In genomic region chr3:96639219-96639618, GRCm38 (mm10) we compare ENCODE assay signal across 8 mouse cellular contexts. TPM values are rescaled to one million over a fixed set of nuclear protein-coding genes. Genes with fewer than 3 reads are reported as not detected.
DNase-seq lines count a peak whose midpoint lies in the region; ATAC-seq and TF ChIP-seq lines count a peak whose summit lies in the region.

No protein-coding gene starts in this region.

- H3K4me1 ChIP-seq in forebrain, postnatal 0 days (ENCODE audit: insufficient read depth), result peaks cover 11% of the 10 kb centered on the region
- peaks cover 24% of the 10 kb centered on the region for H3K4me1 ChIP-seq in forebrain, embryonic 15.5 days
- H3K4me1 ChIP-seq in lung, postnatal 0 days (ENCODE audit: insufficient read depth, low read depth, low read length), result no peaks in the 10 kb centered on the region; the same call in 1 of the 2 replicates

- WGBS in forebrain, postnatal 0 days, result 78% methylated on average over 1 of the region's 1 CpGs
- 76% methylated on average over 1 of the region's 1 CpGs for WGBS in forebrain, embryonic 15.5 days
- WGBS in lung, postnatal 0 days, result 85% methylated on average over 1 of the region's 1 CpGs

- no peaks in the 10 kb centered on the region for H3K9me3 ChIP-seq in forebrain, postnatal 0 days (ENCODE audit: low read length)
- H3K9me3 ChIP-seq in forebrain, embryonic 15.5 days, result no peaks in the 10 kb centered on the region
- H3K9me3 ChIP-seq in lung, postnatal 0 days (ENCODE audit: low read length), result no peaks in the 10 kb centered on the region

- H3K9ac ChIP-seq in forebrain, postnatal 0 days, result no peak overlapping the region
- H3K9ac ChIP-seq in forebrain, embryonic 15.5 days (replicated peaks), result no peak overlapping the region
- no peak overlapping the region for H3K9ac ChIP-seq in lung, postnatal 0 days (replicated peaks; ENCODE audit: low read depth)

- TF ChIP-seq CTCF in forebrain, postnatal 0 days (IDR thresholded peaks at IDR 0.05; ENCODE audit: low read depth), result peak; percentile 62
- TF ChIP-seq CTCF in lung, postnatal 0 days (IDR thresholded peaks at IDR 0.05), result peak; percentile 76

- H3K36me3 ChIP-seq in forebrain, postnatal 0 days (ENCODE audit: insufficient read depth), result peaks cover 34% of the 10 kb centered on the region
- peaks cover 35% of the 10 kb centered on the region for H3K36me3 ChIP-seq in forebrain, embryonic 15.5 days
- no peaks in the 10 kb centered on the region for H3K36me3 ChIP-seq in lung, postnatal 0 days (ENCODE audit: insufficient read depth, low read length)

- H3K4me3 ChIP-seq in forebrain, postnatal 0 days (ENCODE audit: low read depth, low read length), result no peak overlapping the region
- H3K4me3 ChIP-seq in forebrain, embryonic 15.5 days, result no peak overlapping the region
- no peak overlapping the region for H3K4me3 ChIP-seq in lung, postnatal 0 days (ENCODE audit: low read depth, low read length)

- DNase-seq in forebrain, postnatal 0 days, result peak; percentile 53
- peak; percentile 31 for DNase-seq in 3134 (ENCODE audit: extremely low read depth, insufficient read length, low spot score)
- peak; percentile 59 for DNase-seq in adipocyte (ENCODE audit: low spot score)
- peak; percentile 81 for DNase-seq in embryo, embryonic 10.5 days (ENCODE audit: low spot score)
- peak; percentile 75 for DNase-seq in kidney, adult 9 months
- DNase-seq in lung, postnatal 0 days (ENCODE audit: low spot score), result peak; percentile 58
- peak; percentile 65 to 82 for DNase-seq in spleen, postnatal 10 days (ENCODE audit: low spot score in 2 of 2)

- no peak overlapping the region for H3K4me2 ChIP-seq in forebrain, postnatal 0 days (ENCODE audit: low read depth)
- H3K4me2 ChIP-seq in forebrain, embryonic 15.5 days (replicated peaks), result no peak overlapping the region
- H3K4me2 ChIP-seq in lung, postnatal 0 days (replicated peaks; ENCODE audit: low read depth, low read length), result no peak overlapping the region

- no peak for TF ChIP-seq EP300 in lung, postnatal 0 days (IDR thresholded peaks at IDR 0.05)

- no peaks in the 10 kb centered on the region for H3K27me3 ChIP-seq in forebrain, postnatal 0 days (ENCODE audit: insufficient read depth, low read length)
- no peaks in the 10 kb centered on the region for H3K27me3 ChIP-seq in forebrain, embryonic 15.5 days
- H3K27me3 ChIP-seq in lung, postnatal 0 days (replicated peaks; ENCODE audit: insufficient read depth, low read length), result no peaks in the 10 kb centered on the region

- no peak overlapping the region for H3K27ac ChIP-seq in forebrain, postnatal 0 days (ENCODE audit: low read depth, low read length)
- H3K27ac ChIP-seq in forebrain, embryonic 15.5 days (replicated peaks), result no peak overlapping the region
- no peak overlapping the region for H3K27ac ChIP-seq in lung, postnatal 0 days (ENCODE audit: low read length)

- no peak for ATAC-seq in forebrain, postnatal 0 days
- ATAC-seq in forebrain, embryonic 15.5 days (replicated peaks), result no peak
- no peak for ATAC-seq in lung, postnatal 0 days

RNA-seq across cellular contexts. Expression of gene Gm42957, which starts 3.9 kb away (rescaled TPM):
- 0.31 and 0.38 TPM in 2 replicates for total RNA-seq in forebrain, postnatal 0 days (2014; rRNA removed)
- 0.07 TPM in 1 of 2 replicates, not detected in the other for polyA plus RNA-seq in forebrain, postnatal 0 days (2015; fragmentation: Nextera tagmentation; extraction: Ambion mirVana)
- 0.08 TPM in 1 of 2 replicates, not detected in the other for polyA plus RNA-seq in forebrain, embryonic 15.5 days (2015; fragmentation: Nextera tagmentation; extraction: Ambion mirVana)
- not detected in 2 replicates for polyA plus RNA-seq in lung, postnatal 0 days (2015; fragmentation: Nextera tagmentation; extraction: Ambion mirVana)

RNA-seq across cellular contexts. Expression of gene Pex11b, which starts 4.0 kb away (rescaled TPM):
- total RNA-seq in forebrain, postnatal 0 days (2014; rRNA removed), result 39.0 and 42.5 TPM in 2 replicates
- 72.2 and 73.6 TPM in 2 replicates for polyA plus RNA-seq in forebrain, postnatal 0 days (2015; fragmentation: Nextera tagmentation; extraction: Ambion mirVana)
- polyA plus RNA-seq in forebrain, embryonic 15.5 days (2015; fragmentation: Nextera tagmentation; extraction: Ambion mirVana), result 57.3 and 58.6 TPM in 2 replicates
- 49.8 and 56.6 TPM in 2 replicates for polyA plus RNA-seq in lung, postnatal 0 days (2015; fragmentation: Nextera tagmentation; extraction: Ambion mirVana)

RNA-seq across cellular contexts. Expression of gene Itga10, which starts 6.2 kb away (rescaled TPM):
- total RNA-seq in forebrain, postnatal 0 days (2014; rRNA removed), result 2.2 and 2.8 TPM in 2 replicates
- polyA plus RNA-seq in forebrain, postnatal 0 days (2015; fragmentation: Nextera tagmentation; extraction: Ambion mirVana), result 0.25 and 0.57 TPM in 2 replicates
- 0.55 and 0.65 TPM in 2 replicates for polyA plus RNA-seq in forebrain, embryonic 15.5 days (2015; fragmentation: Nextera tagmentation; extraction: Ambion mirVana)
- polyA plus RNA-seq in lung, postnatal 0 days (2015; fragmentation: Nextera tagmentation; extraction: Ambion mirVana), result 0.31 TPM in 2 replicates

RNA-seq across cellular contexts. Expression of gene Rbm8a, which starts 9.5 kb away (rescaled TPM):
- total RNA-seq in forebrain, postnatal 0 days (2014; rRNA removed), result 29.2 and 38.5 TPM in 2 replicates
- polyA plus RNA-seq in forebrain, postnatal 0 days (2015; fragmentation: Nextera tagmentation; extraction: Ambion mirVana), result 110 and 120 TPM in 2 replicates
- polyA plus RNA-seq in forebrain, embryonic 15.5 days (2015; fragmentation: Nextera tagmentation; extraction: Ambion mirVana), result 132 and 144 TPM in 2 replicates
- polyA plus RNA-seq in lung, postnatal 0 days (2015; fragmentation: Nextera tagmentation; extraction: Ambion mirVana), result 90.3 and 91.4 TPM in 2 replicates

RNA-seq across cellular contexts. Expression of gene Ankrd35, which starts 30.7 kb away (rescaled TPM):
- total RNA-seq in forebrain, postnatal 0 days (2014; rRNA removed), result 4.6 and 7.1 TPM in 2 replicates
- polyA plus RNA-seq in forebrain, postnatal 0 days (2015; fragmentation: Nextera tagmentation; extraction: Ambion mirVana), result 2.9 and 4.7 TPM in 2 replicates
- polyA plus RNA-seq in forebrain, embryonic 15.5 days (2015; fragmentation: Nextera tagmentation; extraction: Ambion mirVana), result 1.5 and 1.9 TPM in 2 replicates
- 0.42 and 0.44 TPM in 2 replicates for polyA plus RNA-seq in lung, postnatal 0 days (2015; fragmentation: Nextera tagmentation; extraction: Ambion mirVana)

Comparison
In these comparisons a context has a peak if more than half of its experiments do, and no peak if none do; other contexts are left out.
1. DNase-seq: peak in every context shown above with its lines; median percentile 81 in embryo, embryonic 10.5 days; 75 in kidney, adult 9 months; 74 in spleen, postnatal 10 days; 59 in adipocyte; 58 in lung, postnatal 0 days; 53 in forebrain, postnatal 0 days; 31 in 3134.